Mouse (Mus musculus) yolk sac, embryonic 10.5 days (tissue): ENCODE measurements around the gene Plekho2.

ENCODE experiments used
- DNase-seq: peaks from one replicate; pipeline ENCODE4 v3.0.0-alpha.2; 2017; ENCODE audit warnings: low spot score

Plekho2 gene

DNA sequence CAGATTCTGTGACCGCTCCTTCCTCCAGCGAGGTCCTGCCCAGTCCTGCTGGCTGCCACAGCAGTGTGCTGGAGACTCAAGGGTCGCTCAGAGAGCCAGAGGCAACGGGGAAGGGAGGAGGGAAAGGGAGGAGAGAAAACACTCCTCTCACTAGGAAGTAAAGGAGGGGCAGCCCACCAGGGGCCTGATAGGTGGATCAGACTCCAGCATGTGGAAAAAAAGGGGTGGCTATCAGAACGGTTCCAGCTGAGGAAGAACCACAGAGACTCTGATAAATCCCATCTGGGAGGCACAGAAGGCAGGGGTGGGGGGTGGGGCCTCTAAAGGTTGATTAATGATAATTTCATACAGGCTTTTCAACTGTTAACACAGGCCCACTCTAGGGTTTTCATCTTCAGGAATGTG is 24.8 kb downstream of the Plekho2 start:
- peak; percentile 52 for DNase-seq

DNA sequence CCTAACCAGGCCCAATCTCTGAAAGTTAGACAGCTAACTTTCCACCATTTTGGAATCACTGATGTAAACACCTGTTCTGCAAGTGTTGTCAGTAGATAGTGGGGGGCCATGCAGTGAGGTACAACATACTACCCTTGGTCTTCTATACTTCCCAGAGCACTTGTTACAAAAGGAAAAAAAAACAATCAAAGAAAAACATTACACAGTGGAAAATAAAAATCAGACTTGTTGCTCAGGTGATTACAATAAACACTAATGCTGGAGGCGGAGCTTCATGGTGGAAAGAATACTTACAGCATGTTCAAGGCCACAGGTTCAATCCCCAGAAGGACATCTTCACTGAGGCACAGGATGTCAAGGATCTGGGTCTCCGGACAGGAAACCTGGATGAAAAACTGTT is 27.1 kb downstream of the Plekho2 start:
- DNase-seq = no peak

DNA sequence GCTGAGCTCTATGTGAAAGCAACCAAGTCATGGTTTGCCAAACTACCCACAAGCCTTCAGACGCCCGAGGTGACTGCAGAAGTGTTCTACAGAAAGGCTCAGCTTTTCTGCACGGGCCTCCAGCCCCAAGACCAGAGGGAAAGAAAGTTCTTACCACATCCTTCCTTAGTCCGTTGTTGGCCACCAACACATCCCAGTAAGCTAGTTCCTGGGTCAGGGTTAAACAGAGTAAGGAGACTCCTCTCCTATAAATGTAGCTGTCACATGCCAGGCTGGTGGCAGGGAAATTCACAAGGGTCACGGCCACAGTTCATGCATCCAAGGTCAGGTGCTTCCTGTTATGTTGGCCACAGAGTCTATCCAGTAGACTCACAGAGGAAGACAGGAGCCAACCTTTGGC is 27.7 kb downstream of the Plekho2 start:
- no peak for DNase-seq

DNA sequence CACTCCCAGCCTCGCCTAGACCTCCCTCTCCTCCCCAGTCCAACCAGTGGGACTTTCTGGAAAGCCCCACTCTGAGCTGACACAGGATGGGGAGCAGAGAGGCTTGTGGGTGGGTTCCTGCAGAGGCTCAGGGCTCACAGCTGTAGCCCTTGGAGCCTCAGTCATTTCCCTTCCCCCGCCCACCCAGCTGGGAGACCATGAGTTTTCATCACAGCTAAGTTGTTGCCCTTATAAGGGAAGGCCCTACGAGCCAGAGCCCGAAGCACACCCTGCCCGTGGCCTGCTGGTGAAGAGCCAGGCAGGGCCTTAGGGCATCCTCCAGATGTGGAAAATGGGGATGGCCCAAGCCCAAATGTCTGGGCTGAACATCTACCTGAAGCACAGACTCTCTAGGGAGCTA is 28.8 kb downstream of the Plekho2 start:
- DNase-seq = peak; percentile 77

DNA sequence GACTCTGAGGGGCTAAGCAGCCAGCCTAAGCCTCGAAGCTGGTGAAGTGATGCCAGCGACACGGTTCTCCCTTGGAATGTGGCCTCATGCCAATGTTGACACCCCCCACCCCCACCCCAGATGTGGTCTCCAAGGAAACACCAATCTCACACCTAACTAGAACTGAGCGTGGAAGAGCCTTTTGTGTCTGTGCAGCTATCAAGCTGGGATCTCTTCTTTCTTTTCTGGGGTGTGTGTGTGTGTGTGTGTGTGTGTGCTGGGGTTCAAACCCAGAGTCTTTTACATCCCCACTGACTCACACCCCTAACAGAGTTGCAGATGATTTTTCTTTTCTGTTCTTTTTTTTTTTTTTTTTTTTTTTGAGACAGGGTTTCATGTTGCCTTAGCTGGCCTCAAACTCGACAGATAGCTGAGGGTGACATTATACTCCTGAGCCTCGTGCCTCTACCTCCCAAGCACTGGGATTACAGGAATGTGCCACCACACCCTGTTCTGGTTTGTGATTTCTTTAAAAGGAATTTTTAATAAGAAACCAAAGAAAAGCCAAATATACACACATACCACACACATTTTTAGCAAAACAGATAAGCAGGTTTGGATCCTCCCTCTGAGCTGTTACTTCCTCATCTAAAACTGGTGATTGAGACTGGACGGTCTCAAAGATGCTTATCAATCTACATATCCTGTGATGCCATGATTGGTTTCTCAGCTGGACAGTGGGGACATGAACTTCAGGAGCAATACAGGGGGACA is 29.6 kb downstream of the Plekho2 start:
- no peak for DNase-seq

DNA sequence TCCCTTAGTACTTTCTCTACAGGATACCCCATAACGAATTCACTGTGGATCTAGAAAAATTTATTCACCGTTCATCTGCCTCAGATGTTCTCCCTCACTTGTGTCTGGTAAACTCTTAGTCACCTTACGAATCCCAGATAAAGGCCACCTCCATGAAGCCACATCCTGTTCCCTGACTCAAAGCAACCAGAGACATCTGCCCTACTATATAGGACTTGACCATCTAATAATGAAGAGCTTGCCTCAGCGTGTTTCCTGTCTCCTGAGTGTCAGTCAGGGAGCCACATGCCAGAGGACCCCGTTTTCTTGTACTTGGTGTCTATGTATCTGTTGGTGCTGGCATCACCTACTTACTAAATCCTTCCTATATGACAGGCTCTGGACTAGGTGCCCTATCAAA is 30.2 kb downstream of the Plekho2 start:
- DNase-seq = no peak

DNA sequence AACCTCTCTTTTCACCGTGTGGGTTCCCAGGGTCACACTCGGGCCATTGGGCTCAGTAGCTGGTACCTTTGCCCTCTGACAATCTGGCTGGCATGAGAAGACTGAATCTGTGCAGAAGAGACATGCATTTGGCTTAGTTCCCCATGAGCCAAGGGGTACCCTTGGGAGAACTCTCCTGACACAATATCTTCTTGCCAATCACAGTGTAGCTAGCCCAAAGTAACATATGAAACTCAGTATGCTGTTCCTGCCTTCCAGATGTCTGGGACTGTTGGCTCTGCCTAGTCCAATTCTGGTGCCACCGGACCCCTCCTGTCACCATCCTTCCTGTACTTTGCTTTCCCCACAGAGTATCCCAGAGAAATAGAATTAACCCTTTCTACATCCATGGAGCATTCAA is 30.7 kb downstream of the Plekho2 start:
- no peak for DNase-seq

DNA sequence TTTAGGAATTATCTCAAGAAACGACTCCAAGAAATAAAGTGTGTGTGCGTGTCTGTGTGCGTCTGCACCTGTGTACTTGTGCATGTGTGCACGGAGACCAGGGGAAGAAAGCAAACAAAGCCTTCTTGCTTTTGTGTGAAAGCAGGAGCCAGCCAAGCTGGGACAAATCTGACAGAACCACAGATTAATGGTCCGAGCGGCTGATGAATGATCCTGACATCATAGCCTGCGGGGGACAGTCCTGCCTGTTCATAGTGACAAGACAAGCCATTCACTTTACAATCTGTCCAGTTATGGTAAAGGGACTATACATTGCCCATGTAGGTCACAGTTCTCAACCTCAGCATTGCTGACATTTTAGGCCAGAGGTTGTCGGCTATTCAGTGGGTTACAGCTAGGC is 31.5 kb downstream of the Plekho2 start:
- no peak for DNase-seq

DNA sequence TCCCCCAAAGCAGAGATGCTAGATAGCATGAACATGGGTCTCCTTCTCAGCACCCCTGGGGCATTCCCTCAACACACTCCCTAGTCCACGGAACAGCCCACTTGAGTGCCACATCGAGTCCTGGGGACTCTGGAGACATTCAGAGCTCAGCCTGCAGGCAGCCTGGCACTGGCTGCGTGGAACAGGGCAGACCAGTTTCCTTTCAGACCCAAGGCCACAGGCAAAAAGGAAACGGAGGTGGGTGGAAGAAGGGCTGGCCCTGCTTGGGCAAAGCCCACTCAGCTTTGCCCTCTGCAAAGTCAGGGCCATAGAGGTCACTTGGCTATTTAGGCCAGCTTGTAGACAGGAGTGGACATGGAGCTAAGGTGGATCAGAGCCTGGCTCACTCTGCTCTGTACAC is 32.0 kb downstream of the Plekho2 start:
- no peak for DNase-seq

DNA sequence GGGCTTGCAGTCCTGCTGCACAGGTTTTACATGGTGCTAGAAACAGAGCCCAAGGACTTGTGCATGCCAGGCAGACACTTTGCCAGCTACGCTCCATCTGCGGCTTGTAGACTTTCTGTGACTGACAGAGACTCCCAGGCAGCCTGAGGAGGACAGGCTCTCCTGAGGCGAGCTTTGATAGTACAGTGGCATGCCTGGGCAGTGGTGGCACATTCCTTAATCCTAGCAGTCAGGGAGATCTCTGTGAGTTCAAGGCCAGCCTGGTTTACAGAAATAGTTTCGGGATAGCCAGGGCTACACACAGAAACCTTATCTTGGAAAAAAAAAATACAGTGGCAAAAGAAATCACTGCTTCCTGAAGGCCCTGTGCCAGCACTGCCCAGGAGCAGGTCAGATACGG is 32.7 kb downstream of the Plekho2 start:
- no peak for DNase-seq

DNA sequence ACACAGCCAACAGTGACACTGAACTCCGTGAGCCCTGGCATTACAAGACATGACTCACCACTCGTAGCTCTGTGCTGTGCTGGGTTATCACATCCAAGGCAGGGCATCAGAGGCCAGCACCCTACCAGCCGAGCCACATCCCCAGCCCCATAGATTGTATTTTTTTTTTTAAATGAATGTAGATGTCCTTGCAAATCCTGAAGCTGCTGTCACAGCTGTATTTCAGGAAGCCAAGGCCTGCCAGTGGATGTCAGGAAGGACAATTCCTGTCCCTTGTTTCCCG is 33.5 kb downstream of the Plekho2 start:
- DNase-seq = no peak

DNA sequence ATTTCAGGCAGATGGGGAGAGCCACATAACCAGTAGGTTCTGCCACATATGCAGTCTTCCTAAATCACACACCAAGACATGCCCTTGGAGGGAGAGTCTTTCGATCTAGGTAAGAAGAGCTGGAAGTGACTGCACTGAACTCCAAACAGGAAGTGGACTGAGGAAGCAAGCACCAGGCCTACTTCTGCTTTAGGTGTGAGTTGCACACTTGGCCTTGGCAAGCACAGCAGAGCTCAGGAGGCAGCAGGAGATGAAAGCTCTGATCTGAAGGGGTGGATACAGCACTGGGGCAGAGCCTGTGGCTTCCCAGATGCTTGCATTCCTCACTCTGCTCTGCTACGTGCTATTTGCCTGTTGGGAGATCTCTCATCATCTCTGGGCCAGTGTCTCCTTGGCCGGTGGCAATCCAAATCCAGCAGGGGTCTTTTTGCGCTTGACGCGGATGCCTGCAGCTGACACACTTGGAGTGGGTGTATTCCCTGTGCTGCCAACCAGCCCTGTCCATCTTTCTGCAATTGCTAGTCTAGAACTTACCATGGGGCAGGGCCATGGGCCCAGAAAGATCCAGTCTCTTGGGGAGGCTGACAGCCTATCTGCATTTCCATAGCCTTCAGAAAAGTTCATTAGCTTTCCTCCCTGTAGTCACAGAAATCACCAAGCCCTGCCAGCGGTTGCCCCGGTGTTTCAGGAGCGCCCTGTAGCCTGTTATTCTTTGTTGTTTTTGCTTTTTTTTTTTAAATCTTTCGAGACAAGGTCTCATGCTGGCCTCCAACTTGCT is 34.0 kb downstream of the Plekho2 start:
- no peak for DNase-seq

DNA sequence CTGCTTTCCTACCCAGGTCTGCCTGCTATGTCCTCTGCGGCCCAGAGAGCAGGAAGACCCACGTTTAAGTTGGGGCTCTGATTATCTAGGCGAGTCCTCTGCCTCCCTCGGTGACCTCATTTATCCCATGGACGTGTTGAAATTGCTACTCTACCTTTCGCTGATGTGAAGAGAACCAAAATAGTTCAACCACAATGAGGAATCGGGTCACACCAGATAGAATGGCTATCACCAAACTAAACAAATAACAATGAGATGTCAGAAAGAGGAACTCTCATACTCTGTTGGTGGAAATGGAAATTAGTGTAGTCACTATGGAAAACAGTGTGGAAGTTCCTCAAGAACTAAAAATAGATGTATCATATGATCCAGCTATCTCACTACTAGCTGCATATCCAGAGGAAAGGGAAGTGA is 37.7 kb downstream of the Plekho2 start:
- no peak for DNase-seq

DNA sequence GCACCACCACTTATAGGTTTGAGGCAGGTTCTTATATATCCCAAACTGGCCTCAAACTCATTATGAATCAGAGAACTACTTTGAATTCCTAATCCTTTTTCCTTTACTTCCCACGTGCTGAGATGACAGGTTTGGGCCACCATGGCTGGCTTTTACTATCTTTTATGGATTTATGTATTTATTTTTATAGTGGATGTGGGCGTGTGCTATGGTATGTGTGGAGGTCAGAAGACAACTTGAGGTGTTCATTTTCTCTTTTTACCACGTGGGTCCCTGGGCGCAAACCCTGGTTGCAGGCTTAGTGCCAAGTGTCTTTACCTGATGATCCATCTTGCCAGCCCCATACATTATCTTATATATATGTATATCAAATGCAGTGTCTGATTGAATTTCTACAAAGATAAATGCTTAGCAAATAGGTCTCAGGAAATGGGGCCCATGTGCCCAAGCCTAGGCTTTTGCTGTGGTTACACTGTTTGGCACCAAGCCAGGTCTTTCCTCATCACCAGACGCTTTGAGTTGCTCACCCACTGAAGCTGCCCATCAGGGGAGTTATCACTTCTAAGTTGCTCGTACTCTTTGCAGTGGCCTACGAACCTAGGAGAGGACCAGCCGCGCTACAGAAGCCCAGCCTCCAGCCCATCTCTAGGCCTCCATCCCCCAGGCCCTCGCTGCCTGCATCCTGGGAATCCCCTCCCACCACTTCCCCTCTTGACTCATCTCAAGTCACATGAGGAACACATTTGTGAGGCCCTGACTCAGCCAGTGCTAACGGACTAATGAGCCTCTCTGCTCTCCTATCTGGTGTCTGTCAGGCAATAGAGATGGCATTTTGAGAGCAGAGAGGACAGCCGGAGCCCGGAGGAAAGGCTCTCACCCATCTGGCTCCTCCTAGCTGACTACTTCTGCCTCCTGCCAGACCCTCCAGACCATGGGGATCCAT is 38.4 kb downstream of the Plekho2 start:
- peak; percentile 33 for DNase-seq

DNA sequence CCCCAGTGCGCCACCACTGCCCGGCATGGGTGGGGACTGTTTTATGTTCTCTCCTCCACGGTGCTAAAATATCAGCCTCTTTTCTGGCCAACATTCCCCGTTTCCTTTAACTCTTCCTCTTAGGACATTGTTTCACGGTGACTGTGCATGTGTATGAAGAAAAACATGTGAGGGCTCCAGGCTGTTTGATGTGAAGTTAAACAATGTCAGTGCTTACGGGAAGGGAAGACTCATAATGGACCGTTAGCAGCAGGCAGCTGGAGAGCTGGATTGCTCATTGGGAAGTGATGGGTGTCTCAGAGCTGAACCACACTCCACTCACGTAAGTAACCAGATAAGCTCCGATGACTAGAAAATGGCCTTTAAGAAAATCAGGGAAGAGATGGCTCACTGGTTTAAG is 40.1 kb downstream of the Plekho2 start:
- DNase-seq = no peak

DNA sequence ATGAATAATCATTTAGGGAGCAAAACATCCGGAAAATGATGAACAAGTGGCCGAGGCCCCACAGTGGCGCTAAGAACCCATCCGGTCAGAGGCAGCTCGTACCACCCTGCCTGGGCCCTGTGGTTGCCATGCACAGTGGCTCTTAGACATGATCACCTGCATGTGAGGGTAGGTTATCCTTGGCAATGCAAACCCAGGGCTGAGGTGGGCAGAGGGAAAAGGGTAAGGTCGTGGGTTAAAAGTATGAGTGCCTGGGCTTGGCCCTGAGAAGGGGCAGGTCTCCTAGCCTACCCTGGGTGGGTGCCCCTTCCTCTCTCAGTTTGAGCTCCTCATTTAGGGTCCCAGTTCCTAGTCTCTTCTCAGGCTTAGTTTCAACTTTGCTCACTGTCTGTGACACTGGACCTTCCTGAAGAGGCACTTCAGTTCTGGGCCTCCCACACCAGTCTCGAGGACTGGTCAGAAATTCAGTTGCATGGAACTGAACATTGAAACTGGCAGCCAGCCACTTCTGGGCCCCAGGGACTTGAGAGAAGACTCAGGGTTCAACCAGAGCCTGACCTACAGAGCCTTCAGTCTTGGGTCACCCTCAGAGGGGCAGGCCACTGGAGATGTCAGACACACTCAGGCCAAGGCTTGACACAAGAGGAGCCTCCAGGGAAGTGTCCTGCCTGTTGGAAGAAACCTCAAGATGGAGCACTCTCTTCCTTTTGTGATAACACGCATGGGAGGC is 41.8 kb downstream of the Plekho2 start:
- no peak for DNase-seq

DNA sequence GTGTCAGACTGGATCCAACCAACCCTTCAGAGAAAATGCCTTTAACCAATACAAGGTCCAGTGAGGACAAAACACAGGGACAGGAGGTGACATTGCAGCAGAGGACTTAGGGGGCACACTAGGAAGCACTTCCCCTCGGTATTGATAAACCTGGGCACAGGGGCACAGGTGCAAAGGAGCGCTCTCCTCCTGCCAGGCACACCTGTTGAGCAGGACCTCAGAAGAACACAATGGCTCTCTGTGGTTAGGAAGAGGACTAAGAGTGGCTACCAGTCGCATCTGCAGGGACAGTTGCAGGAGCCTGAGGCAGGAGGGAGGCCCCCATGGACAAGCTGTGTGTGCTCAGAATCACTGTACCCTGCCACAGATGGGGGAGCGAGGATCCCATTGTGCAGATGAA is 43.3 kb downstream of the Plekho2 start:
- DNase-seq = no peak

DNA sequence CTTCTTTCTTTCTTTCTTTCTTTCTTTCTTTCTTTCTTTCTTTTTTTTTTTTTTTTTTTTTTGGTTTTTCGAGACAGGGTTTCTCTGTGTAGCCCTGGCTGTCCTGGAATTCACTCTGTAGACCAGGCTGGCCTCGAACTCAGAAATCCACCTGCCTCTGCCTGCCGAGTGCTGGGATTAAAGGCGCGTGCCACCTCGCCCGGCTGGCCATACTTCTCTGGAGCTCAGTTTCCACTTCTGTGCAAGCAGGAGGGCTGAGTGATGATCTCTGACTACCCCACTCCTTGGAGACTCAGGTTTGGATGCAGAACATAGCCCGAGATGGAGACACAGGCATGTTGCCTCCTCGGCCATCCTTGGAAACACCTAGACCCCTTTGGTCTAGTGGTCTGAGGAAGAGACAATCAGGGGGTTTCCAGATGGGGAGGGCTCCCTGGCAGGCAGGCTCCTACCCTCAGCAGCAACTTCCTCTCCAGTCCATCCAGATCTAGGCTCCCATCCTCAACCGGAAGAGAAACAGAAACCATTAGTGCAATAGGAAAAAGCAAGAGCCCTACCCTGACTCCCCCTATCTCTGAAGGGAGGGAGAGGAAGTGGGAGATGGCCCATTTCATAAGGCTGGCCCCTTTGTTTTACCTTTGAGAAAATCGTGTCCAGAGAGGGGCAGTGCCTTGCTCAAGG is 43.9 kb downstream of the Plekho2 start:
- no peak for DNase-seq

DNA sequence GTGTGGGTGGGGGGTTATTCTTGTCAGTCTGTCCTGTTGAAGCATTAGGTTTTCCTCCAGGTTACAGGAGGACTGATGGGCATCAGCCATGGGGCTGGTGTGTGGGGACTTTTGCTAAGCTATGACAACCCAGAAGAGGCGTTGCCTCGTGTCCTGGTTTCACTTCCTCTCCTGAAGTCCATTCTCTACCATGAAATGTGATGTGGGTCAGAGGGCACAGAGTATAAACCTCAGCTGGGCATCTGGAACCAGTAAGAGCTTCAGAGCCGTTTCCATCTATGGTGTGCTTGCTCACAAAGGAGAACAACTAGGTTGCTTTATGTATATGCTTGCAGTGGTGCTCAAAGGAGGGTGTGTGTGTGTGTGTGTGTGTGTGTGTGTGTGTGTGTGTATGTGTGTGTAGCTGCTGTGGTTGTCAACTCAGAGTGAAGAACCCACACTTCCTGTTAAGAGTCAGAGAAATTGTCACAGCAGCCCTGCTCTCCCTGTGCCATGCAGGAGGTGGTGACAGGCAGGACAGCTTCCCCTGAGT is 44.6 kb downstream of the Plekho2 start:
- no peak for DNase-seq

DNA sequence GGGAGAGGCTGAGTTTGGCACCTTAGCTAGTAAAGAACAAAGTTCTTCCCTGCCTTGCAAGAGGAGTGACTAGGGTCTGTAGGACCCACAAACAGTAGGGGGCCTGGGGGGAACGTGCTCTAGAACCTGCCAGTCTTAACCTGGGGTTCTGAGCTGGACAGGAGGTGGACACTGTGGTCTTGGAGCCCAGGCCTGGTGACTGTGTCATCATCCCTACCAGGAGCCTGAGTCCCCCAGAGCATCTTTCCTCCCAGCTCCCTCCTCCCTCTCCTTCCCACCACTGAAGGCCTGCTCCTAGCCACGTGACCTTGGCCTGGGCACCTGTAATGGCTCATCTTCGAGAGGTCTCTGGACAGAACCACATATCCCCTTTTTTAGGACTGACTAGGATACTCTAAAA is 45.7 kb downstream of the Plekho2 start:
- no peak for DNase-seq

DNA sequence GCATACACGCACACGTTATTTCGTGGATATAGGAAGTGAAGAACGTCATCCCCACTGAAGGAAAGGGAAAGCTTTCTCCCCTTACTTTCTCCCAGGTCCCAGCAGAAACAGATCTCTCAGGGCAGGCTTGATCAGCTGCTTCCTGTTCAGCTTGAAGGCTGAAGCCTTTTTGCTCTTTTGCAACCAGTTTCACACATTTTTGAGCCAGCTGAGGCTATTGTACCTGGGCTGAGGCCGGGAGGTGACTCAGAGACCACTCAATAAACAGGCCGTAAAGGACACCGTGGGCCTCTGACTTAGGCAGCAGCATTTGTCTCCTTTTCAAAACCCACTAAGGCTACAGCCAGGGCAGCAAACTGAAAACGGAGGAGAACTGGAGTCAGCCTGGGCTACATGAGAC is 46.9 kb downstream of the Plekho2 start:
- DNase-seq = no peak
